ENCODE assay signal across 12 mouse cellular contexts in genomic region chr9:96956646-96957297, GRCm38 (mm10).
A peak's percentile ranks its signal among the peaks of the same experiment; 100 is the strongest.
DNase-seq lines count a peak whose midpoint lies in the region; ATAC-seq lines count a peak whose summit lies in the region.
"Had no signal": no experiment of that assay in that cellular context is flagged by ENCODE, and none has a peak within 500 bp of the region (broad histone marks: within the 10 kb centered on the region; RNA-seq: fewer than 3 reads in every experiment).

No protein-coding gene starts in this region.

- no peaks in the 10 kb centered on the region for H3K9me3 ChIP-seq in heart, embryonic 15.5 days (replicated peaks)
- H3K9me3 ChIP-seq in forebrain, embryonic 11.5 days (ENCODE audit: control insufficient read depth, low read length), result no peaks in the 10 kb centered on the region
- H3K9me3 ChIP-seq in hindbrain, embryonic 12.5 days (replicated peaks), result no peaks in the 10 kb centered on the region
- no peaks in the 10 kb centered on the region for H3K9me3 ChIP-seq in midbrain, embryonic 14.5 days (ENCODE audit: control insufficient read depth, low read length)
- H3K9me3 ChIP-seq: embryonic facial prominence, embryonic 13.5 days; intestine, embryonic 15.5 days had no signal

- peak overlapping the region; percentile 94 for H3K27ac ChIP-seq in heart, embryonic 15.5 days
- 0 out of 2 replicates have a peak overlapping the region, but pooled peaks have one; percentile 34 for H3K27ac ChIP-seq in forebrain, embryonic 11.5 days (ENCODE audit: low read depth, low read length)
- H3K27ac ChIP-seq in hindbrain, embryonic 12.5 days, result peak overlapping the region; percentile 74
- peak overlapping the region; percentile 62 for H3K27ac ChIP-seq in midbrain, embryonic 14.5 days (replicated peaks; ENCODE audit: low read depth, low read length)
- H3K27ac ChIP-seq: embryonic facial prominence, embryonic 13.5 days; intestine, embryonic 15.5 days had no signal

- 28% methylated on average over 6 of the region's 6 CpGs for WGBS in heart, embryonic 15.5 days
- 35% methylated on average over 6 of the region's 6 CpGs for WGBS in forebrain, embryonic 11.5 days
- 23% methylated on average over 6 of the region's 6 CpGs for whole genome bisulfite sequencing in hindbrain, embryonic 12.5 days
- 16% methylated on average over 6 of the region's 6 CpGs for WGBS in midbrain, embryonic 14.5 days

- intact Hi-C loops in heart, postnatal 14 days (cut with DNase I), result no loop called here

- H3K27me3 ChIP-seq in heart, embryonic 15.5 days, result no peaks in the 10 kb centered on the region
- no peaks in the 10 kb centered on the region for H3K27me3 ChIP-seq in forebrain, embryonic 11.5 days (ENCODE audit: control insufficient read depth, insufficient read depth, low read length)
- no peaks in the 10 kb centered on the region for H3K27me3 ChIP-seq in hindbrain, embryonic 12.5 days
- H3K27me3 ChIP-seq in midbrain, embryonic 14.5 days (ENCODE audit: control insufficient read depth, insufficient read depth, low read length), result no peaks in the 10 kb centered on the region
- H3K27me3 ChIP-seq: embryonic facial prominence, embryonic 13.5 days; intestine, embryonic 15.5 days had no signal

- H3K36me3 ChIP-seq in heart, embryonic 15.5 days, result no peaks in the 10 kb centered on the region
- no peaks in the 10 kb centered on the region for H3K36me3 ChIP-seq in forebrain, embryonic 11.5 days (ENCODE audit: control insufficient read depth, insufficient read depth, low read length)
- H3K36me3 ChIP-seq in hindbrain, embryonic 12.5 days, result no peaks in the 10 kb centered on the region
- H3K36me3 ChIP-seq in midbrain, embryonic 14.5 days (ENCODE audit: control insufficient read depth, insufficient read depth, low read length), result no peaks in the 10 kb centered on the region
- H3K36me3 ChIP-seq: embryonic facial prominence, embryonic 13.5 days; intestine, embryonic 15.5 days had no signal

- DNase-seq in heart, postnatal 14 days, result no peak
- DNase-seq in forebrain, embryonic 11.5 days (ENCODE audit: low spot score), result no peak
- peak; percentile 36 for DNase-seq in midbrain, embryonic 14.5 days
- DNase-seq in gastrocnemius, postnatal 4 days (ENCODE audit: low spot score in 2 of 2), result no peak
- no peak for DNase-seq in yolk sac, embryonic 10.5 days (ENCODE audit: low spot score)
- no peak for DNase-seq in adrenal gland, postnatal 36 days
- DNase-seq: lung, adult 2 months had no signal

- peak; percentile 20; the same call in 1 of the 2 replicates for ATAC-seq in heart, embryonic 15.5 days (replicated peaks; ENCODE audit: insufficient number of reproducible peaks, insufficient read depth, low FRiP score, low read depth)
- peak; percentile 42; the same call in 1 of the 2 replicates for ATAC-seq in forebrain, embryonic 11.5 days (replicated peaks; ENCODE audit: low FRiP score)
- peak; percentile 28; the same call in 1 of the 2 replicates for ATAC-seq in hindbrain, embryonic 12.5 days (ENCODE audit: low FRiP score)
- no peak for ATAC-seq in midbrain, embryonic 14.5 days (ENCODE audit: low FRiP score, low TSS enrichment)
- ATAC-seq: CD4-positive, CD25-positive, alpha-beta regulatory T cell, adult 4 months had no signal

- no peak overlapping the region for H3K4me3 ChIP-seq in heart, embryonic 15.5 days
- H3K4me3 ChIP-seq in forebrain, embryonic 11.5 days (ENCODE audit: low read depth, low read length), result no peak overlapping the region
- no peak overlapping the region for H3K4me3 ChIP-seq in hindbrain, embryonic 12.5 days
- H3K4me3 ChIP-seq in midbrain, embryonic 14.5 days (replicated peaks; ENCODE audit: low read depth, low read length), result no peak overlapping the region
- H3K4me3 ChIP-seq: embryonic facial prominence, embryonic 13.5 days; intestine, embryonic 15.5 days had no signal

- H3K4me1 ChIP-seq in heart, embryonic 15.5 days (replicated peaks), result peaks cover 71% of the 10 kb centered on the region
- H3K4me1 ChIP-seq in forebrain, embryonic 11.5 days (replicated peaks; ENCODE audit: control insufficient read depth, insufficient read depth, low read length), result peaks cover 15% of the 10 kb centered on the region
- H3K4me1 ChIP-seq in hindbrain, embryonic 12.5 days, result peaks cover 76% of the 10 kb centered on the region
- H3K4me1 ChIP-seq in midbrain, embryonic 14.5 days (ENCODE audit: control insufficient read depth, insufficient read depth, low read length), result peaks cover 22% of the 10 kb centered on the region

- no peak overlapping the region for H3K9ac ChIP-seq in heart, embryonic 15.5 days
- no peak overlapping the region for H3K9ac ChIP-seq in forebrain, embryonic 11.5 days (ENCODE audit: low read length)
- no peak overlapping the region for H3K9ac ChIP-seq in hindbrain, embryonic 12.5 days
- no peak overlapping the region for H3K9ac ChIP-seq in midbrain, embryonic 14.5 days (replicated peaks; ENCODE audit: low read length)
- H3K9ac ChIP-seq: embryonic facial prominence, embryonic 13.5 days; intestine, embryonic 15.5 days had no signal

- H3K4me2 ChIP-seq in heart, embryonic 15.5 days, result peak overlapping the region; percentile 2
- no peak overlapping the region for H3K4me2 ChIP-seq in forebrain, embryonic 11.5 days (ENCODE audit: low read depth, low read length, severe bottlenecking)
- H3K4me2 ChIP-seq in hindbrain, embryonic 12.5 days (replicated peaks), result no peak overlapping the region
- H3K4me2 ChIP-seq in midbrain, embryonic 14.5 days (ENCODE audit: low read length), result no peak overlapping the region
- H3K4me2 ChIP-seq: embryonic facial prominence, embryonic 13.5 days; intestine, embryonic 15.5 days had no signal

Comparison
In these comparisons a context has a peak if more than half of its experiments do, and no peak if none do; other contexts are left out.
1. H3K27ac ChIP-seq: peak in every context shown above with its lines; median percentile 94 in heart, embryonic 15.5 days; 74 in hindbrain, embryonic 12.5 days; 62 in midbrain, embryonic 14.5 days; 34 in forebrain, embryonic 11.5 days.